Mouse (Mus musculus): Measurements from ENCODE around the gene Car3. TPM values are rescaled to one million over a fixed set of nuclear protein-coding genes. Genes with fewer than 3 reads are reported as not detected.
A peak's percentile ranks its signal among the peaks of the same experiment; 100 is the strongest.

Gene Car3
- polyA plus RNA-seq, 1 experiment from 2014 or later, result 22.3 TPM

GRCm38 (mm10) chr3:14848587-14849254, 14.6 kb upstream of the Car3 start:
- no peak for ATAC-seq (ENCODE audit: insufficient read depth, low FRiP score, low TSS enrichment)

GRCm38 (mm10) chr3:14853966-14854365, 9.3 kb upstream of the Car3 start:
- WGBS, result 75% methylated on average over 5 of the region's 5 CpGs
- DNase-seq (ENCODE audit: low spot score), result no peak

More at GRCm38 (mm10) chr3:14848587-14849254, 14.6 kb upstream of the Car3 start:
- 90% methylated on average over 2 of the region's 2 CpGs for WGBS
- no peak for DNase-seq (ENCODE audit: low spot score)
- Histone ChIP-seq H3K9me3 (ENCODE audit: control insufficient read depth, low read length) (no peaks in the 10 kb centered on the region), H3K9ac (ENCODE audit: low read length) (no peak overlapping the region), H3K36me3 (ENCODE audit: control insufficient read depth, insufficient read depth, low read length) (no peaks in the 10 kb centered on the region), H3K4me1 (ENCODE audit: control insufficient read depth, insufficient read depth, low read length) (no peaks in the 10 kb centered on the region), H3K27me3 (ENCODE audit: control insufficient read depth, insufficient read depth, low read length) (no peaks in the 10 kb centered on the region), H3K4me3 (ENCODE audit: low read depth, low read length) (no peak overlapping the region), H3K4me2 (ENCODE audit: low read depth) (no peak overlapping the region), H3K27ac (ENCODE audit: low read depth, low read length) (no peak overlapping the region)

GRCm38 (mm10) chr3:14854446-14854845, 8.9 kb upstream of the Car3 start:
- Histone ChIP-seq H3K27ac (ENCODE audit: low read depth, low read length) (no peak overlapping the region), H3K4me2 (ENCODE audit: low read depth) (no peak overlapping the region), H3K27me3 (ENCODE audit: control insufficient read depth, insufficient read depth, low read length) (no peaks in the 10 kb centered on the region), H3K4me3 (ENCODE audit: low read depth, low read length) (no peak overlapping the region), H3K9me3 (ENCODE audit: control insufficient read depth, low read length) (no peaks in the 10 kb centered on the region), H3K4me1 (ENCODE audit: control insufficient read depth, insufficient read depth, low read length) (no peaks in the 10 kb centered on the region), H3K36me3 (ENCODE audit: control insufficient read depth, insufficient read depth, low read length) (no peaks in the 10 kb centered on the region), H3K9ac (ENCODE audit: low read length) (no peak overlapping the region)
- 73% methylated on average over 1 of the region's 1 CpGs for whole genome bisulfite sequencing
- ATAC-seq (ENCODE audit: insufficient read depth, low FRiP score, low TSS enrichment) (no peak), DNase-seq (ENCODE audit: low spot score) (no peak)

More at GRCm38 (mm10) chr3:14853966-14854365, 9.3 kb upstream of the Car3 start:
- Histone ChIP-seq H3K4me3 (ENCODE audit: low read depth, low read length) (no peak overlapping the region), H3K9me3 (ENCODE audit: control insufficient read depth, low read length) (no peaks in the 10 kb centered on the region), H3K4me1 (ENCODE audit: control insufficient read depth, insufficient read depth, low read length) (no peaks in the 10 kb centered on the region), H3K36me3 (ENCODE audit: control insufficient read depth, insufficient read depth, low read length) (no peaks in the 10 kb centered on the region), H3K27ac (ENCODE audit: low read depth, low read length) (no peak overlapping the region), H3K4me2 (ENCODE audit: low read depth) (no peak overlapping the region), H3K9ac (ENCODE audit: low read length) (no peak overlapping the region), H3K27me3 (ENCODE audit: control insufficient read depth, insufficient read depth, low read length) (no peaks in the 10 kb centered on the region)
- ATAC-seq (ENCODE audit: insufficient read depth, low FRiP score, low TSS enrichment), result no peak

- H3K9me3 ChIP-seq (ENCODE audit: control insufficient read depth, low read length), result no peaks in the 10 kb centered on the region
- no peak overlapping the region for H3K9ac ChIP-seq (ENCODE audit: low read length)
- H3K4me3 ChIP-seq (ENCODE audit: low read depth, low read length), result no peak overlapping the region
- no peaks in the 10 kb centered on the region for H3K27me3 ChIP-seq (ENCODE audit: control insufficient read depth, insufficient read depth, low read length)
- DNase-seq (ENCODE audit: low spot score), result no peak
- no peaks in the 10 kb centered on the region for H3K36me3 ChIP-seq (ENCODE audit: control insufficient read depth, insufficient read depth, low read length)
- no peak overlapping the region for H3K4me2 ChIP-seq (ENCODE audit: low read depth)
- H3K27ac ChIP-seq (ENCODE audit: low read depth, low read length), result no peak overlapping the region
- no peak for ATAC-seq (ENCODE audit: insufficient read depth, low FRiP score, low TSS enrichment)
- WGBS, result 84% methylated on average over 3 of the region's 3 CpGs
- no peaks in the 10 kb centered on the region for H3K4me1 ChIP-seq (ENCODE audit: control insufficient read depth, insufficient read depth, low read length)
Observed at GRCm38 (mm10) chr3:14857874-14858273, 5.4 kb upstream of the Car3 start.

GRCm38 (mm10) chr3:14860291-14860690, 3.0 kb upstream of the Car3 start:
- DNase-seq (ENCODE audit: low spot score), result no peak
- no peaks in the 10 kb centered on the region for H3K36me3 ChIP-seq (ENCODE audit: control insufficient read depth, insufficient read depth, low read length)
- ATAC-seq (ENCODE audit: insufficient read depth, low FRiP score, low TSS enrichment), result no peak
- no peaks in the 10 kb centered on the region for H3K4me1 ChIP-seq (ENCODE audit: control insufficient read depth, insufficient read depth, low read length)
- H3K9ac ChIP-seq (ENCODE audit: low read length), result no peak overlapping the region
- H3K9me3 ChIP-seq (ENCODE audit: control insufficient read depth, low read length), result no peaks in the 10 kb centered on the region
- no peak overlapping the region for H3K27ac ChIP-seq (ENCODE audit: low read depth, low read length)
- 83% methylated on average over 3 of the region's 3 CpGs for WGBS
- no peak overlapping the region for H3K4me3 ChIP-seq (ENCODE audit: low read depth, low read length)
- H3K4me2 ChIP-seq (ENCODE audit: low read depth), result no peak overlapping the region
- no peaks in the 10 kb centered on the region for H3K27me3 ChIP-seq (ENCODE audit: control insufficient read depth, insufficient read depth, low read length)

GRCm38 (mm10) chr3:14861165-14861564, 2.1 kb upstream of the Car3 start:
- Histone ChIP-seq H3K4me1 (ENCODE audit: control insufficient read depth, insufficient read depth, low read length) (no peaks in the 10 kb centered on the region), H3K9me3 (ENCODE audit: control insufficient read depth, low read length) (no peaks in the 10 kb centered on the region), H3K9ac (ENCODE audit: low read length) (no peak overlapping the region), H3K4me2 (ENCODE audit: low read depth) (no peak overlapping the region), H3K36me3 (ENCODE audit: control insufficient read depth, insufficient read depth, low read length) (no peaks in the 10 kb centered on the region), H3K4me3 (ENCODE audit: low read depth, low read length) (no peak overlapping the region), H3K27ac (ENCODE audit: low read depth, low read length) (no peak overlapping the region), H3K27me3 (ENCODE audit: control insufficient read depth, insufficient read depth, low read length) (no peaks in the 10 kb centered on the region)
- ATAC-seq (ENCODE audit: insufficient read depth, low FRiP score, low TSS enrichment) (no peak), DNase-seq (ENCODE audit: low spot score) (no peak)
- 87% methylated on average over 1 of the region's 1 CpGs for WGBS

GRCm38 (mm10) chr3:14861787-14862186, 1.5 kb upstream of the Car3 start:
- Histone ChIP-seq H3K27me3 (ENCODE audit: control insufficient read depth, insufficient read depth, low read length) (no peaks in the 10 kb centered on the region), H3K27ac (ENCODE audit: low read depth, low read length) (no peak overlapping the region), H3K36me3 (ENCODE audit: control insufficient read depth, insufficient read depth, low read length) (no peaks in the 10 kb centered on the region), H3K9me3 (ENCODE audit: control insufficient read depth, low read length) (no peaks in the 10 kb centered on the region), H3K9ac (ENCODE audit: low read length) (no peak overlapping the region), H3K4me2 (ENCODE audit: low read depth) (peak overlapping the region; percentile 73; the same call in 1 of the 2 replicates), H3K4me3 (ENCODE audit: low read depth, low read length) (no peak overlapping the region), H3K4me1 (ENCODE audit: control insufficient read depth, insufficient read depth, low read length) (no peaks in the 10 kb centered on the region)
- 24% methylated on average over 4 of the region's 4 CpGs for WGBS
- ATAC-seq (ENCODE audit: insufficient read depth, low FRiP score, low TSS enrichment), result 0 out of 2 replicates have a peak, but pooled peaks have one; percentile 6
- no peak for DNase-seq (ENCODE audit: low spot score)

- Histone ChIP-seq H3K4me3 (ENCODE audit: low read depth, low read length) (peak overlapping the region; percentile 34), H3K36me3 (ENCODE audit: control insufficient read depth, insufficient read depth, low read length) (no peaks in the 10 kb centered on the region), H3K4me2 (ENCODE audit: low read depth) (peak overlapping the region; percentile 73), H3K9me3 (ENCODE audit: control insufficient read depth, low read length) (no peaks in the 10 kb centered on the region), H3K9ac (ENCODE audit: low read length) (peak overlapping the region; percentile 66), H3K27me3 (ENCODE audit: control insufficient read depth, insufficient read depth, low read length) (no peaks in the 10 kb centered on the region), H3K27ac (ENCODE audit: low read depth, low read length) (0 out of 2 replicates have a peak overlapping the region, but pooled peaks have one; percentile 30), H3K4me1 (ENCODE audit: control insufficient read depth, insufficient read depth, low read length) (no peaks in the 10 kb centered on the region)
- ATAC-seq (ENCODE audit: insufficient read depth, low FRiP score, low TSS enrichment), result peak; percentile 79
- no peak for DNase-seq (ENCODE audit: low spot score)
- WGBS, result 2% methylated on average over 9 of the region's 9 CpGs
Observed at GRCm38 (mm10) chr3:14862654-14863021, 674 bp upstream of the Car3 start.

GRCm38 (mm10) chr3:14863922-14864321, 610 bp downstream of the Car3 start:
- Histone ChIP-seq H3K4me3 (ENCODE audit: low read depth, low read length) (no peak overlapping the region), H3K27me3 (ENCODE audit: control insufficient read depth, insufficient read depth, low read length) (no peaks in the 10 kb centered on the region), H3K27ac (ENCODE audit: low read depth, low read length) (no peak overlapping the region), H3K36me3 (ENCODE audit: control insufficient read depth, insufficient read depth, low read length) (no peaks in the 10 kb centered on the region), H3K4me1 (ENCODE audit: control insufficient read depth, insufficient read depth, low read length) (no peaks in the 10 kb centered on the region), H3K9ac (ENCODE audit: low read length) (no peak overlapping the region), H3K9me3 (ENCODE audit: control insufficient read depth, low read length) (no peaks in the 10 kb centered on the region), H3K4me2 (ENCODE audit: low read depth) (no peak overlapping the region)
- WGBS, result 89% methylated on average over 2 of the region's 2 CpGs
- DNase-seq (ENCODE audit: low spot score), result no peak
- ATAC-seq (ENCODE audit: insufficient read depth, low FRiP score, low TSS enrichment), result no peak
